22 mouse cellular contexts compared by ENCODE assay signal in genomic region chr16:96779021-96779420, GRCm38 (mm10).
A peak's percentile ranks its signal among the peaks of the same experiment; 100 is the strongest.
DNase-seq lines count a peak whose midpoint lies in the region; ATAC-seq lines count a peak whose summit lies in the region.
"Had no signal": no experiment of that assay in that cellular context is flagged by ENCODE, and none has a peak within 500 bp of the region (broad histone marks: within the 10 kb centered on the region; RNA-seq: fewer than 3 reads in every experiment).

No protein-coding gene starts in this region.

- no peaks in the 10 kb centered on the region for H3K9me3 ChIP-seq in heart, embryonic 10.5 days
- H3K9me3 ChIP-seq in heart, embryonic 11.5 days (replicated peaks; ENCODE audit: control insufficient read depth, low read length): no peaks in the 10 kb centered on the region
- H3K9me3 ChIP-seq in forebrain, embryonic 10.5 days: no peaks in the 10 kb centered on the region
- H3K9me3 ChIP-seq in forebrain, embryonic 16.5 days (ENCODE audit: control insufficient read depth, low read length): no peaks in the 10 kb centered on the region
- no peaks in the 10 kb centered on the region for H3K9me3 ChIP-seq in midbrain, embryonic 15.5 days
- H3K9me3 ChIP-seq: heart, embryonic 12.5 days; hindbrain, embryonic 12.5 days; limb, embryonic 13.5 days; liver, embryonic 12.5 days had no signal

- no peak overlapping the region for H3K27ac ChIP-seq in heart, embryonic 10.5 days
- no peak overlapping the region for H3K27ac ChIP-seq in heart, embryonic 11.5 days (ENCODE audit: low read depth, low read length)
- H3K27ac ChIP-seq in forebrain, embryonic 10.5 days: peak overlapping the region; percentile 41; the same call in 1 of the 2 replicates
- peak overlapping the region; percentile 26 for H3K27ac ChIP-seq in forebrain, embryonic 16.5 days (ENCODE audit: low read length)
- peak overlapping the region; percentile 4 for H3K27ac ChIP-seq in midbrain, embryonic 15.5 days
- H3K27ac ChIP-seq: gastrocnemius, adult 2 months; hindbrain, embryonic 12.5 days; layer of hippocampus, adult 2 months; limb, embryonic 13.5 days; liver, embryonic 12.5 days had no signal

- H3K36me3 ChIP-seq in heart, embryonic 10.5 days: no peaks in the 10 kb centered on the region
- no peaks in the 10 kb centered on the region for H3K36me3 ChIP-seq in heart, embryonic 11.5 days (ENCODE audit: control insufficient read depth, insufficient read depth, low read length)
- H3K36me3 ChIP-seq in forebrain, embryonic 10.5 days (replicated peaks): no peaks in the 10 kb centered on the region
- no peaks in the 10 kb centered on the region for H3K36me3 ChIP-seq in forebrain, embryonic 16.5 days (ENCODE audit: control insufficient read depth, insufficient read depth)
- no peaks in the 10 kb centered on the region for H3K36me3 ChIP-seq in midbrain, embryonic 15.5 days (replicated peaks)
- H3K36me3 ChIP-seq: heart, embryonic 12.5 days; hindbrain, embryonic 12.5 days; limb, embryonic 13.5 days; liver, embryonic 12.5 days had no signal

- intact Hi-C loops in left cerebral cortex, postnatal 4 days (cut with DNase I): no loop called here

- H3K4me2 ChIP-seq in heart, embryonic 11.5 days: no peak overlapping the region
- H3K4me2 ChIP-seq in forebrain, embryonic 16.5 days (ENCODE audit: low read length): no peak overlapping the region
- no peak overlapping the region for H3K4me2 ChIP-seq in midbrain, embryonic 15.5 days
- H3K4me2 ChIP-seq: heart, embryonic 12.5 days; hindbrain, embryonic 12.5 days; limb, embryonic 13.5 days; liver, embryonic 12.5 days had no signal

- no peak overlapping the region for H3K9ac ChIP-seq in heart, embryonic 11.5 days (ENCODE audit: low read depth, low read length)
- H3K9ac ChIP-seq in forebrain, embryonic 16.5 days (replicated peaks; ENCODE audit: low read depth, low read length): no peak overlapping the region
- H3K9ac ChIP-seq in midbrain, embryonic 15.5 days: no peak overlapping the region
- H3K9ac ChIP-seq: heart, embryonic 12.5 days; hindbrain, embryonic 12.5 days; limb, embryonic 13.5 days; liver, embryonic 12.5 days had no signal

- no peak for ATAC-seq in heart, embryonic 11.5 days (replicated peaks; ENCODE audit: insufficient number of reproducible peaks, low FRiP score, low TSS enrichment)
- peak; percentile 85 for ATAC-seq in forebrain, embryonic 16.5 days
- peak; percentile 76; the same call in 1 of the 2 replicates for ATAC-seq in midbrain, embryonic 15.5 days (replicated peaks)
- no peak for ATAC-seq in CD4-positive, CD25-positive, alpha-beta regulatory T cell, adult 4 months
- ATAC-seq: liver, embryonic 12.5 days had no signal

- H3K4me1 ChIP-seq in heart, embryonic 10.5 days: no peaks in the 10 kb centered on the region
- no peaks in the 10 kb centered on the region for H3K4me1 ChIP-seq in heart, embryonic 11.5 days (ENCODE audit: control insufficient read depth, insufficient read depth, low read length)
- H3K4me1 ChIP-seq in forebrain, embryonic 10.5 days: peaks cover 5% of the 10 kb centered on the region
- peaks cover 6% of the 10 kb centered on the region; the same call in 1 of the 2 replicates for H3K4me1 ChIP-seq in forebrain, embryonic 16.5 days (replicated peaks; ENCODE audit: control insufficient read depth, insufficient read depth, low read length)
- peaks cover 10% of the 10 kb centered on the region; the same call in 1 of the 2 replicates for H3K4me1 ChIP-seq in midbrain, embryonic 15.5 days
- H3K4me1 ChIP-seq: heart, embryonic 12.5 days; limb, embryonic 13.5 days; liver, embryonic 12.5 days had no signal

- H3K27me3 ChIP-seq in heart, embryonic 10.5 days (ENCODE audit: insufficient read depth, poor library complexity, severe bottlenecking): no peaks in the 10 kb centered on the region
- no peaks in the 10 kb centered on the region for H3K27me3 ChIP-seq in heart, embryonic 11.5 days (ENCODE audit: control insufficient read depth, insufficient read depth, low read length)
- no peaks in the 10 kb centered on the region for H3K27me3 ChIP-seq in forebrain, embryonic 10.5 days (ENCODE audit: poor library complexity, severe bottlenecking)
- no peaks in the 10 kb centered on the region for H3K27me3 ChIP-seq in forebrain, embryonic 16.5 days (replicated peaks; ENCODE audit: control insufficient read depth, insufficient read depth, low read length)
- H3K27me3 ChIP-seq in midbrain, embryonic 15.5 days (replicated peaks): no peaks in the 10 kb centered on the region
- H3K27me3 ChIP-seq: heart, embryonic 12.5 days; hindbrain, embryonic 12.5 days; limb, embryonic 13.5 days; liver, embryonic 12.5 days had no signal

- DNase-seq in heart, embryonic 10.5 days (ENCODE audit: low spot score): peak; percentile 41
- DNase-seq in forebrain, embryonic 10.5 days (ENCODE audit: extremely low spot score, low spot score): no peak
- DNase-seq in left cerebral cortex, postnatal 4 days: no peak
- no peak for DNase-seq in layer of hippocampus, adult 9-10 months (ENCODE audit: low spot score)
- DNase-seq: adrenal gland, postnatal 14 days; cerebellum, adult 9-11 months; gastrocnemius, adult 2 months; heart, postnatal 14 days; kidney, adult 9 months; kidney, postnatal 14 days; layer of hippocampus, postnatal 36 days; lung, adult 18-20 months; lung, postnatal 14 days had no signal

- H3K4me3 ChIP-seq in heart, embryonic 10.5 days: no peak overlapping the region
- no peak overlapping the region for H3K4me3 ChIP-seq in heart, embryonic 11.5 days (ENCODE audit: low read depth, low read length)
- no peak overlapping the region for H3K4me3 ChIP-seq in forebrain, embryonic 10.5 days
- no peak overlapping the region for H3K4me3 ChIP-seq in forebrain, embryonic 16.5 days (replicated peaks; ENCODE audit: low read length)
- H3K4me3 ChIP-seq in midbrain, embryonic 15.5 days: no peak overlapping the region
- H3K4me3 ChIP-seq: gastrocnemius, adult 2 months; heart, embryonic 12.5 days; hindbrain, embryonic 12.5 days; layer of hippocampus, adult 2 months; limb, embryonic 13.5 days; liver, embryonic 12.5 days had no signal

- WGBS in heart, embryonic 10.5 days: 55% methylated on average over 5 of the region's 5 CpGs
- 58% methylated on average over 5 of the region's 5 CpGs for WGBS in heart, embryonic 11.5 days (ENCODE audit: insufficient replicate concordance)
- 61% methylated on average over 5 of the region's 5 CpGs for WGBS in forebrain, embryonic 10.5 days
- 17% methylated on average over 5 of the region's 5 CpGs for WGBS in forebrain, embryonic 16.5 days
- 15% methylated on average over 5 of the region's 5 CpGs for WGBS in midbrain, embryonic 15.5 days

Comparison
In these comparisons a context has a peak if more than half of its experiments do, and no peak if none do; other contexts are left out.
1. H3K27ac ChIP-seq: peak in forebrain, embryonic 10.5 days (single experiment), forebrain, embryonic 16.5 days (single experiment) and midbrain, embryonic 15.5 days (single experiment); none in heart, embryonic 10.5 days (single experiment) and heart, embryonic 11.5 days (single experiment).
2. ATAC-seq: peak in forebrain, embryonic 16.5 days (single experiment) and midbrain, embryonic 15.5 days (single experiment); none in heart, embryonic 11.5 days (single experiment) and CD4-positive, CD25-positive, alpha-beta regulatory T cell, adult 4 months (single experiment).